Mouse (Mus musculus) heart, embryonic 11.5 days (tissue): ENCODE results near the gene Chil5. TPM values are rescaled to one million over a fixed set of nuclear protein-coding genes. Genes with fewer than 3 reads are reported as not detected.
"Not testable (repeated sequence)": the region's sequence is repeated elsewhere in the genome, so short reads cannot be mapped to it uniquely, and the experiment has no call there.

ENCODE experiments used
- ATAC-seq: fragments of 200-750 bp; cut with Nextera tagmentation; replicated peaks from 2 replicates; pipeline ENCODE4 v1.8.0; 2017; ENCODE audit warnings: moderate library complexity; ENCODE audit not compliant: insufficient number of reproducible peaks, low FRiP score, low TSS enrichment
- H3K27ac ChIP-seq: fragments of 300-500 bp; sonication (generic); 2 replicates; pipeline ENCODE4 v1.5.1; 2014; ENCODE audit warnings: mild to moderate bottlenecking, low read depth, low read length
- H3K27me3 ChIP-seq: fragments of 300-500 bp; sonication (generic); 2 replicates; pipeline ENCODE4 v1.6.1; 2014; ENCODE audit warnings: mild to moderate bottlenecking, low read length, mixed read lengths; ENCODE audit not compliant: control insufficient read depth, insufficient read depth
- H3K36me3 ChIP-seq: fragments of 300-500 bp; sonication (generic); 2 replicates; pipeline ENCODE4 v1.6.1; 2014; ENCODE audit warnings: mild to moderate bottlenecking, low read length, moderate library complexity, mixed read lengths; ENCODE audit not compliant: control insufficient read depth, insufficient read depth
- H3K4me1 ChIP-seq: fragments of 300-500 bp; sonication (generic); 2 replicates; pipeline ENCODE4 v1.6.1; 2014; ENCODE audit warnings: low read length; ENCODE audit not compliant: control insufficient read depth, insufficient read depth
- H3K4me2 ChIP-seq: fragments of 300-500 bp; sonication (generic); 2 replicates; pipeline ENCODE4 v1.6.1; 2014; ENCODE audit warnings: mild to moderate bottlenecking, moderate library complexity
- H3K4me3 ChIP-seq: fragments of 300-500 bp; sonication (generic); 2 replicates; pipeline ENCODE4 v1.5.1; 2014; ENCODE audit warnings: low read depth, low read length
- H3K9ac ChIP-seq: fragments of 300-500 bp; sonication (generic); 2 replicates; pipeline ENCODE4 v1.6.1; 2014; ENCODE audit warnings: mild to moderate bottlenecking, low read depth, low read length, moderate library complexity
- H3K9me3 ChIP-seq: fragments of 300-500 bp; sonication (generic); replicated peaks from 2 replicates; pipeline ENCODE4 v1.6.1; 2016; ENCODE audit warnings: low read length; ENCODE audit not compliant: control insufficient read depth
- WGBS: fragments of 180-500 bp; shearing (Covaris S2); extraction: QIAGEN DNeasy Blood & Tissue Kit; methylation state at CpG from one replicate; pipeline ENCODE4 v1.1.7; 2014; ENCODE audit not compliant: insufficient replicate concordance; 5-methylcytosine and 5-hydroxymethylcytosine counted together
- polyA plus RNA-seq: library from polyadenylated mRNA; unstranded; fragments of >200 nt; fragmentation: Nextera tagmentation; extraction: Ambion mirVana; gene quantifications from 2 replicates; pipeline ENCODE4 v1.2.1, GENCODE M21; 2014

Gene Chil5
- polyA plus RNA-seq, result not detected in 2 replicates

DNA sequence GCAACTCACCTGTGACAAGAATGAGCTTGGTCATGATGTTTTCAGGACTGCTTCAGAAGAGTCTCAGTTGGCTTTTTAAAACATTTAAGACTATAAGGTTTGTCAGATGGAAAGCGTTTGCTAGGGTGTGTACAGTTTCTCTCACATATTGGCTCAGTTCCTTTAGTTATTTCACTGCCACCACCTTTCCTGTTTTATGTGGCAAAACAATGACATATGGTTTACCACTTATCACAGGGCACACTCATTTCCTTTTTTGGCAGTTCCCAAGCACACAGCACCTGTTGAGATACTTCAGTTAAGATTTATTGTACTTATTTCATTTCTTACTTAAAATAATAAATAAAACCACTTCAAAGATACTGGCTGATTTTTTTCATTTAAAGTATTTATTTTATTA is at the start of gene Chil5:
Gene Chil5 (minus strand): TSS at position 34 of the 400 bp plus-strand sequence.
- Histone ChIP-seq H3K4me3 (no peak within 1 kb of the TSS), H3K4me2 (no peak within 1 kb of the TSS), H3K27ac (no peak within 1 kb of the TSS), H3K4me1 (no peaks in the 10 kb centered on the region), H3K36me3 (no peaks in the 10 kb centered on the region), H3K9ac (no peak within 1 kb of the TSS), H3K9me3 (no peaks in the 10 kb centered on the region), H3K27me3 (no peaks in the 10 kb centered on the region)
- no peak for ATAC-seq
- WGBS, result 63% methylated on average over 1 of the region's 1 CpGs

DNA sequence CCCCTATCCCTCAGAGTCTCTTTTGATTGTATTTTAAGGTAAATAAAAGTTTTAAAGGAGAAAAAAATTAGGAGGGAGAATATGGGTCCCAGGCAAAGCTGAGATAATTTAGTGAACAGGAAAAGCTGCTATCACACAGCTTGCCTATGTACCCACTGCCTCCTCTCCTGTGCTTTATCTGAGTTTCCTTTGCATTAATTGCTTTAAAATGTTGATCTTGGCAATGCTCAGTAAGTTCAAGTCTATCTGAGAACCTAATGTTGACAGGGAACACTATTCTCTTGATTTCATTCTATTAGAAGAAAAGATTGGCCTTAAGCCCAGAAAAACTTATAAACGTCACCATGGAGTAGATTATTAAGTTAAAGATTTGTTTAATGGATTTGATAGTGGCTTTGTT is 42.2 kb upstream of the Chil5 start:
- no peaks in the 10 kb centered on the region for H3K4me1 ChIP-seq
- H3K36me3 ChIP-seq, result no peaks in the 10 kb centered on the region
- no peak overlapping the region for H3K27ac ChIP-seq
- no peaks in the 10 kb centered on the region for H3K27me3 ChIP-seq
- WGBS, result 35% methylated on average over 1 of the region's 1 CpGs
- H3K9ac ChIP-seq, result no peak overlapping the region
- H3K4me3 ChIP-seq, result no peak overlapping the region
- H3K9me3 ChIP-seq, result no peaks in the 10 kb centered on the region
- no peak overlapping the region for H3K4me2 ChIP-seq
- no peak for ATAC-seq

DNA sequence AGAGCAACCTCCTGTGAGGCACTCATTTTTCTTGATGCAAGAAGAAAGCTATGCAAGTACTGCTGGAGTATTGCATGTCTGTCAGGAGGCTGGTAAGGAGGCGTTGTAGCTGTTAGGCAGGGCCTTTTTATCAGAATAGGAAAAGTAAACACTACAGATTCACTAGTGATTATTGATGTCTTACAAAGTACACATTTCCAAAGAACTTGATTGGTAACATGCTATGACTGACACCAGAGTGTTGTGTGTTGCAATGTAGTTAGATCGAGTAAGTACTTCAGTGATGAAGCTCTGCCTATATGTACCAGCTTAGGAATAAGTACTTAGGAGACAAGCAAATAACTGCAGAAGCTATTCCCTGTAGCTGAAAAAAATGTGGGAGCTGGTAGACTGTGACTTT is 38.4 kb upstream of the Chil5 start:
- Histone ChIP-seq H3K4me2 (no peak overlapping the region), H3K36me3 (no peaks in the 10 kb centered on the region), H3K4me1 (no peaks in the 10 kb centered on the region), H3K4me3 (no peak overlapping the region), H3K27ac (no peak overlapping the region), H3K9me3 (no peaks in the 10 kb centered on the region), H3K9ac (no peak overlapping the region), H3K27me3 (no peaks in the 10 kb centered on the region)
- ATAC-seq, result no peak
- WGBS, result 65% methylated on average over 2 of the region's 2 CpGs

GRCm38 (mm10) chr3:106067707-106068106 is 35.1 kb upstream of the Chil5 start:
- not testable (repeated sequence) for H3K9me3 ChIP-seq, H3K4me2 ChIP-seq, H3K4me1 ChIP-seq, H3K27ac ChIP-seq, H3K27me3 ChIP-seq, H3K9ac ChIP-seq, H3K36me3 ChIP-seq, ATAC-seq, H3K4me3 ChIP-seq
- 28% methylated on average over 5 of the region's 5 CpGs for WGBS

GRCm38 (mm10) chr3:106057966-106058365 is 25.4 kb upstream of the Chil5 start:
- no peaks in the 10 kb centered on the region for H3K27me3 ChIP-seq
- no peak overlapping the region for H3K4me3 ChIP-seq
- no peak overlapping the region for H3K9ac ChIP-seq
- no peaks in the 10 kb centered on the region for H3K4me1 ChIP-seq
- H3K9me3 ChIP-seq, result no peaks in the 10 kb centered on the region; the same call in 1 of the 2 replicates
- H3K36me3 ChIP-seq, result no peaks in the 10 kb centered on the region
- no peak overlapping the region for H3K27ac ChIP-seq
- no peak overlapping the region for H3K4me2 ChIP-seq
- ATAC-seq, result no peak
- 69% methylated on average over 3 of the region's 3 CpGs for WGBS

- H3K9me3 ChIP-seq, result no peaks in the 10 kb centered on the region
- H3K27me3 ChIP-seq, result no peaks in the 10 kb centered on the region
- no peak overlapping the region for H3K4me3 ChIP-seq
- no peak overlapping the region for H3K4me2 ChIP-seq
- no peaks in the 10 kb centered on the region for H3K4me1 ChIP-seq
- no peaks in the 10 kb centered on the region for H3K36me3 ChIP-seq
- no peak for ATAC-seq
- no peak overlapping the region for H3K9ac ChIP-seq
- no peak overlapping the region for H3K27ac ChIP-seq
- WGBS, result 47% methylated on average over 18 of the region's 18 CpGs
These were observed 19.3 kb upstream of the Chil5 start for GRCm38 (mm10) chr3:106051896-106052295.

GRCm38 (mm10) chr3:106040306-106040705 is 7.7 kb upstream of the Chil5 start:
- no peak overlapping the region for H3K9ac ChIP-seq

DNA sequence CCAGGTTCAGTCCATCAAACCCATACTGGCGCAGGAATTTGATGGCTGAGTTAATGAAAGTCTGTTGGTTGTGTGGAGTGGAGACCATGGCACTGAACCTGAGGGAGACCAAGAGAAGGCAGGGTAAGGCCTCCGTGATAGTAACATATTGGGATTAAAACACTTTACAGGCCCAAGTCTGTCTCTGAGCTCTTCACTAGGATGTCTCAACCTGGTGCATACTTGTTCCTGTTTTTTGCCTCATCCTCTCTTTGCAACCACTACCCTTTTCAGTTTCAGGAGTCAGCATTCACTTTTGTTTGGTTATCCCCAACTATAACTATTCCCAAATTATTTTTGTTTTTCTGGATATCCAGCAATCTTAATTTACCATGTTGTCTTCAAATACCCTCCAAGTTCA is 8.5 kb downstream of the Chil5 start:
- no peak for ATAC-seq
- 87% methylated on average over 2 of the region's 2 CpGs for WGBS
- Histone ChIP-seq H3K4me1 (no peaks in the 10 kb centered on the region), H3K9me3 (no peaks in the 10 kb centered on the region), H3K4me3 (no peak overlapping the region), H3K4me2 (no peak overlapping the region), H3K36me3 (no peaks in the 10 kb centered on the region), H3K27ac (no peak overlapping the region), H3K27me3 (no peaks in the 10 kb centered on the region), H3K9ac (no peak overlapping the region)

More at GRCm38 (mm10) chr3:106040306-106040705, 7.7 kb upstream of the Chil5 start:
- H3K27ac ChIP-seq, result no peak overlapping the region
- H3K4me1 ChIP-seq, result no peaks in the 10 kb centered on the region
- 75% methylated on average over 2 of the region's 2 CpGs for WGBS
- no peaks in the 10 kb centered on the region for H3K9me3 ChIP-seq
- H3K4me3 ChIP-seq, result no peak overlapping the region
- no peak for ATAC-seq
- no peaks in the 10 kb centered on the region for H3K36me3 ChIP-seq
- no peak overlapping the region for H3K4me2 ChIP-seq
- no peaks in the 10 kb centered on the region for H3K27me3 ChIP-seq

DNA sequence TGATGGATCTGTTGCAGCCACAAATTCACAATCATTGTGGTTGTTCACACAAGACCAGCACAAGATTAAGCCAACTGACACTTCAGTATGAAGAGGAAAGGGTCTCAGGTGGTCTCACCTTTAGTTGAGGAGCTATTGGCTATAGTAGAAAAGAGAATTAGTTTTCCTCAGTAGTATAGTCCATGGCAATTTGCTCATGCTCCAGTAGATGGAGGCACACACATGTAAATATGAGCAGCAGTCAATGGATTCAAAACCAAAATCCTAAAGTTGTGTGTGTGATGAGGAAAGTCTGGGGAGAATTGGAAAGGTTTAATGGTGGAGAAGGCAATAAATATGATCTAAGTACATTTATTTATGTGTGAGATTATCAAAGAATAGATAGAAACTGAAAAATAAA is 10.8 kb downstream of the Chil5 start:
- Histone ChIP-seq H3K9me3 (no peaks in the 10 kb centered on the region), H3K4me1 (no peaks in the 10 kb centered on the region)

More for the DNA sequence above, 10.8 kb downstream of the Chil5 start:
- H3K4me3 ChIP-seq, result no peak overlapping the region
- H3K4me2 ChIP-seq, result no peak overlapping the region
- no peaks in the 10 kb centered on the region for H3K27me3 ChIP-seq
- no peaks in the 10 kb centered on the region for H3K36me3 ChIP-seq
- no peak overlapping the region for H3K27ac ChIP-seq
- H3K9ac ChIP-seq, result no peak overlapping the region
- ATAC-seq, result no peak
